Mouse (Mus musculus) heart, adult 8-10 months (tissue): ENCODE results near the gene Telo2. TPM values are rescaled to one million over a fixed set of nuclear protein-coding genes. Genes with fewer than 3 reads are reported as not detected.
A peak's percentile ranks its signal among the peaks of the same experiment; 100 is the strongest.
"Not testable (repeated sequence)": the region's sequence is repeated elsewhere in the genome, so short reads cannot be mapped to it uniquely, and the experiment has no call there.

Experiments
- DNase-seq: peaks from one replicate; pipeline ENCODE4 v3.0.0; 2022; ENCODE audit warnings: low spot score
- total RNA-seq, 4 experiments: library from RNA; stranded (reverse); gene quantifications; 2 replicates each; pipeline ENCODE4 v1.2.4; 2022

Gene Telo2
- 10 to 100 TPM; 10.8 to 15.7 (median 13.5) TPM for total RNA-seq

- DNase-seq = peak; percentile 95
Measured at GRCm38 (mm10) chr17:25115664-25116432, at the start of gene Telo2. Gene Telo2, minus strand, starts transcription at chr17:25115967.

- DNase-seq = no peak
Measured at GRCm38 (mm10) chr17:25164770-25165169, 49.0 kb upstream of the Telo2 start.

- DNase-seq = no peak
Measured at GRCm38 (mm10) chr17:25163387-25163786, 47.6 kb upstream of the Telo2 start.

GRCm38 (mm10) chr17:25162161-25162560, 46.4 kb upstream of the Telo2 start, which contains the start of gene Ccdc154:
Gene Ccdc154, plus strand, starts transcription at chr17:25162461.
- no peak for DNase-seq

GRCm38 (mm10) chr17:25139960-25140359, 24.2 kb upstream of the Telo2 start:
- no peak for DNase-seq

- DNase-seq = no peak
Measured at GRCm38 (mm10) chr17:25138803-25139202, 23.0 kb upstream of the Telo2 start.

- no peak for DNase-seq
Measured at GRCm38 (mm10) chr17:25135622-25136021, 19.9 kb upstream of the Telo2 start.

- peak; percentile 96 for DNase-seq
Measured at GRCm38 (mm10) chr17:25133275-25133698, 17.5 kb upstream of the Telo2 start, which contains the start of gene Clcn7. Gene Clcn7, plus strand, starts transcription at chr17:25133391.

GRCm38 (mm10) chr17:25130060-25130459, 14.3 kb upstream of the Telo2 start:
- DNase-seq = no peak

GRCm38 (mm10) chr17:25127681-25128080, 11.9 kb upstream of the Telo2 start:
- no peak for DNase-seq

- no peak for DNase-seq
Measured at GRCm38 (mm10) chr17:25127079-25127478, 11.3 kb upstream of the Telo2 start.

- DNase-seq = not testable (repeated sequence)
Measured at GRCm38 (mm10) chr17:25125442-25126060, 9.8 kb upstream of the Telo2 start.

- no peak for DNase-seq
Measured at GRCm38 (mm10) chr17:25123979-25124378, 8.2 kb upstream of the Telo2 start.

GRCm38 (mm10) chr17:25120406-25120805, 4.6 kb upstream of the Telo2 start, which contains the start of gene Ptx4:
Gene Ptx4, plus strand, starts transcription at chr17:25120760.
- no peak for DNase-seq

GRCm38 (mm10) chr17:25117263-25117662, 1.5 kb upstream of the Telo2 start:
- no peak for DNase-seq

GRCm38 (mm10) chr17:25114908-25115645, 690 bp downstream of the Telo2 start:
- no peak for DNase-seq

GRCm38 (mm10) chr17:25112423-25112810, 3.4 kb downstream of the Telo2 start:
- DNase-seq = no peak

GRCm38 (mm10) chr17:25111739-25112422, 3.9 kb downstream of the Telo2 start:
- peak; percentile 37 for DNase-seq

- DNase-seq = no peak
Measured at GRCm38 (mm10) chr17:25111220-25111619, 4.5 kb downstream of the Telo2 start.

- DNase-seq = no peak
Measured at GRCm38 (mm10) chr17:25110590-25110989, 5.2 kb downstream of the Telo2 start.

- DNase-seq = peak; percentile 40
Measured at GRCm38 (mm10) chr17:25109578-25109977, 6.2 kb downstream of the Telo2 start.

- DNase-seq = no peak
Measured at GRCm38 (mm10) chr17:25107786-25108185, 8.0 kb downstream of the Telo2 start.
